Mouse (Mus musculus) left cerebral cortex, adult 18-20 months (tissue): Measurements from ENCODE around the gene Chtf18. TPM values are rescaled to one million over a fixed set of nuclear protein-coding genes. Genes with fewer than 3 reads are reported as not detected.
"Not testable (repeated sequence)": the region's sequence is repeated elsewhere in the genome, so short reads cannot be mapped to it uniquely, and the experiment has no call there.

Source experiments
- DNase-seq, 2 experiments: peaks; one replicate each; pipeline ENCODE4 v3.0.0; 2021 to 2022; ENCODE audit warnings: low spot score in 2 of 2, mixed read lengths in 1 of 2
- long read RNA-seq, 2 experiments: library from polyadenylated mRNA; stranded (forward); transcript quantifications; one replicate each; pipeline ENCODE4 v2.0.0; 2021
- total RNA-seq, 2 experiments: library from RNA; stranded (reverse); gene quantifications; 2 replicates each; pipeline ENCODE4 v1.2.3; 2021

The Chtf18 gene
- total RNA-seq: 1 to 10 TPM; 1.2 to 1.5 TPM
- long read RNA-seq, experiment 1, partial matches to known transcripts: 0 of 5 reads
- long read RNA-seq, experiment 1, other reads (novel, unspliced or antisense): 4 of 5 reads
- long read RNA-seq, experiment 2, partial matches to known transcripts: 0 of 1 reads
- long read RNA-seq, experiment 2, other reads (novel, unspliced or antisense): 0 of 1 reads

- DNase-seq: peak; percentile 98
These were observed at the start of gene Chtf18, which contains the start of gene Rpusd1 for GRCm38 (mm10) chr17:25727265-25728008. Gene Chtf18, minus strand, starts transcription at chr17:25727419. Gene Rpusd1, plus strand, starts transcription at chr17:25727670.

GRCm38 (mm10) chr17:25775318-25776062, 48.3 kb upstream of the Chtf18 start:
- no peak for DNase-seq

GRCm38 (mm10) chr17:25773549-25774120, 46.4 kb upstream of the Chtf18 start, which contains the start of gene Narfl:
Gene Narfl, plus strand, starts transcription at chr17:25773776.
- DNase-seq: peak; percentile 99

- no peak for DNase-seq
These were observed 42.1 kb upstream of the Chtf18 start for GRCm38 (mm10) chr17:25769331-25769730.

GRCm38 (mm10) chr17:25765886-25766285, 38.7 kb upstream of the Chtf18 start:
- DNase-seq: no peak

GRCm38 (mm10) chr17:25762591-25762990, 35.4 kb upstream of the Chtf18 start:
- DNase-seq: no peak

- DNase-seq: no peak
These were observed 34.3 kb upstream of the Chtf18 start for GRCm38 (mm10) chr17:25761561-25761970.

- peak in 1 of 2 experiments; percentile 50 for DNase-seq
These were observed 32.9 kb upstream of the Chtf18 start for GRCm38 (mm10) chr17:25760148-25760547.

GRCm38 (mm10) chr17:25757691-25758090, 30.5 kb upstream of the Chtf18 start:
- no peak for DNase-seq

- no peak for DNase-seq
These were observed 29.4 kb upstream of the Chtf18 start for GRCm38 (mm10) chr17:25756378-25757242.

GRCm38 (mm10) chr17:25755627-25756377, 28.6 kb upstream of the Chtf18 start:
- no peak for DNase-seq

- no peak for DNase-seq
These were observed 27.9 kb upstream of the Chtf18 start for GRCm38 (mm10) chr17:25755086-25755485.

- DNase-seq: no peak
These were observed 27.0 kb upstream of the Chtf18 start, which contains the start of gene Msln for GRCm38 (mm10) chr17:25754241-25754640. Gene Msln, minus strand, starts transcription at chr17:25754378.

- DNase-seq: no peak
These were observed 24.2 kb upstream of the Chtf18 start for GRCm38 (mm10) chr17:25751446-25751845.

- DNase-seq: no peak
These were observed 22.1 kb upstream of the Chtf18 start for GRCm38 (mm10) chr17:25749314-25749713.

GRCm38 (mm10) chr17:25748238-25748637, 21.0 kb upstream of the Chtf18 start:
- DNase-seq: no peak

GRCm38 (mm10) chr17:25744311-25744710, 17.1 kb upstream of the Chtf18 start:
- DNase-seq: no peak

GRCm38 (mm10) chr17:25743831-25744230, 16.6 kb upstream of the Chtf18 start:
- no peak for DNase-seq

- DNase-seq: not testable (repeated sequence)
These were observed 14.3 kb upstream of the Chtf18 start for GRCm38 (mm10) chr17:25741471-25741870.

- DNase-seq: no peak
These were observed 11.6 kb upstream of the Chtf18 start for GRCm38 (mm10) chr17:25738861-25739260.
